Mouse (Mus musculus): ENCODE results near the gene Tbc1d30.

Gene Tbc1d30

GRCm38 (mm10) chr10:121264204-121264575 lies 86.9 kb downstream of the Tbc1d30 start:
- no peak for DNase-seq (ENCODE audit: low read depth)

DNA sequence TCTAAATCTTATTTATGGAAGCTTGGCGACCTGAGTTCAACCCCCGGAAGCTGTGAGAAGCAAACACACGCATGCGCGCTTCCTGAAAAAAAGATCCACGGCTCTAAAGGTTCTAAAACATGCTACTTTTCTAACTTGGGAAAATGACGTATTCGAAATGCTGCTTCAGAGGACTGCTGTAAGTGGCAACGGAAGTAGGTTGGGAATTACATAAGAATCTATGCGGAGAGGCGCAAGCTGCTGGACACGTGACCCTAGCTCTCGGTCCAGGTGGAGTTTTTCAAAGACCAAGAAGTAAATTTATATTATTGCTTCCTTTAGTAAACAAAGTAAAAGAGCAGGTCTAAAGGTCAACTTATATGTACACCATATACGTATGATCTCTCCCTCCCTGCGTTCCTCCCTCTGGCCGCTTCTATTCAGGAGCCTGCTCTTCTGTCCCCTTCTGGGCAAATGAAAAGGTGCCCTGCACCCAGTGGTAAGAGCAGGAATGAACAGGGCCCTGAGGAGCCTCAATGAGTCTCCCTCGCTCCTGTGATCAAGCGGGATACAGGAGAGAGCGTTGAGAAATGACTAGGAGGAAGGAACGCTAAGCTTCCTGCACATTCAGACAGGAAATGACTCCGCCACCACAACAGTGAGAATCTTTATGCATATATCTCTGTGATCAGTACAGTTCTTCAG lies 87.4 kb downstream of the Tbc1d30 start:
- peak; percentile 77 for DNase-seq (ENCODE audit: low read depth)

DNA sequence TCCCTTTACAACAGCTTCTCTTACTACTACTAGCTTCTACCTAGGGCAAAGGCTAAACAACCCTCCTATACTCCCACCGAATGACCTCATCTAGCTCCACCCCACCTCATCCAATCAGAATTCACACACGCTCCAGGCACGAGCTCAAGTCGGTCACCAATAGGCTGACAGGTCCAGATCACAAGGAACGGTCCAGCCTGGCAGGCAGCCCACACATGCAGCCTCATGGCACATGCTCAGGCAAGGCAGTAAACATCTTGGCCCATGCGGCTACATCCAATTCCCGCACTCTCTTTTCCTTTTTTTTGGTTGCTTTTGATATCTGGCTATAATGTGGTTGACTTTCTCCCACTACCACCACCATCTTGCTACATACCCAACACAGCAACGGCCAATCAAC lies 88.9 kb downstream of the Tbc1d30 start:
- no peak for DNase-seq (ENCODE audit: low read depth)

- no peak for DNase-seq (ENCODE audit: low read depth)
Observed at GRCm38 (mm10) chr10:121261036-121261592, 90.0 kb downstream of the Tbc1d30 start.

GRCm38 (mm10) chr10:121256115-121256825 lies 94.8 kb downstream of the Tbc1d30 start:
- peak; percentile 85 for DNase-seq (ENCODE audit: low read depth)

GRCm38 (mm10) chr10:121255465-121255864 lies 95.6 kb downstream of the Tbc1d30 start:
- DNase-seq (ENCODE audit: low read depth), result no peak

DNA sequence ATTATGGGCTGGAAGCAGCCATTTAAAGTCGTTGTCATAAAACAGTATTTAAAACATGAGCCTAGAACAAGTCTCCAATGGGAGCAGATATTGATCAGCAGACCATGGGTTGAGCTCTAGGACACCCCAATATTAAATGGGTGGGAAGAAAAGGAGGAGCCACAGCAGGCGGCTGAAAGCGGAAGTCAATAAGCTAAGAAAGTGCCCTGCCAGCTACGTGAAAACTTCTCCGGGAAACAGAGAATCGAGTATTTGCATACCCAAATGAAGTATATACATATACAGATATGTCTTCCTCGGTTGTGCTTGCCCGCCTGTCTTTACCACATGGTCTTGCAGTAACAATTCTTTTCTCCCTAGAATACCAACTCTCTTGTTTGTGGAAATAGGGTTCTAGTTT lies 96.7 kb downstream of the Tbc1d30 start:
- no peak for DNase-seq (ENCODE audit: low read depth)

DNA sequence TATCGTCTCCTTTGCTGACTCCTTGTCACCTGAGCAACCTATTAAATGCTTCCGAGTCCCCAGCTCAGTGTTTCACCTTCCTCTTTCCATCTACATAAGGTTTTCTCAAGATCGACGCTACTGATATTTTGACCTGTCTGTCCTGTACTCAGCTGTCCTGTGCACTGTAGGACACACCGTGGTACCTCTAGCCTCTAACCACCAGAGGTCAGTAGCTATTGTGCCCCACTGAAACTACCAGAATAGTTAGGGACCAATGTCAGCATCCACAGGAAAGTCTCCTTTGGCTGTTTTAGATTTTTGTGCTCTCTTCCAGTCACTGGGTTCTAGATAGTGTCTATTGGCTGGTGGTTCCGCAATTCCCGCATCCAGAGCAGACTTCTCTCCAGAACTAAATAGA lies 98.3 kb downstream of the Tbc1d30 start:
- no peak for DNase-seq (ENCODE audit: low read depth)

DNA sequence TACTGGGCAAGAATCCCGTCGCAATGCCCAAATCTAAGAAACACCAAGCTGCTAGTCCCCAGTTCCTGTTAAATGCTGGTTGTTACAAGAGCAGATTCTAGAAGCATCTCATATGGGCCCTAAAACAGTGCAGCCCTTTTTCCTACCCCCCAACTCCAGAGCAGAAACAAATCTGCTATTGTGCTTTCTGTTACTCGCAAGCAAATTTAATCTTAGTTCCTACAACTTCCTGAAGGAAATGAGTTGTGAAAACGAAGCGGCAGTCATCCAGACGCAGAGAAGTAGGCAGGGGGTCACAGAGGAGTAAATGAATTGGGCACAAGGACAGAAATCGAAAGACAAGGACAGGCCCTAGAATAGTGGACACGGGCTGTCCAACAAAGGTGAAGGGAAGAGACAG lies 99.9 kb downstream of the Tbc1d30 start:
- DNase-seq (ENCODE audit: low read depth), result no peak

GRCm38 (mm10) chr10:121249820-121250219 lies 101.3 kb downstream of the Tbc1d30 start:
- DNase-seq (ENCODE audit: low read depth), result no peak

DNA sequence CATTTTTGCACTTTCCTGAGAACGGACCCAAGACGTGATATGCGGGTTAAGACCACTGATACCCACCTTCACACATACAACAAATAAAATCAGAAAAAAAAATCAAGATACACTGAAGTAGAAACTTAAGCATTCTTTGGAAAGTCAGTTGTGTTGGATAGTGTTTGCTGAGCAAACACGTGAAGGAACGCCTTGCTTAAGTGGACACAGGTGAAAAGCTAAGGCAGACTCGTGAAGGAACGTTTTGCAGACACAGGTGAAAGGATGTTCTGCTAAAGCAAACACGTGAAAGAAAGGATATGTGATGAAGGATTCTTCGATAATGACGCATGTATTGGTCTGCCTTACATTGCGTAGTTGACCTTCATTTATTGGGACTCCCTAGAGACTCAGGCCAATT lies 103.5 kb downstream of the Tbc1d30 start:
- no peak for DNase-seq (ENCODE audit: low read depth)

DNA sequence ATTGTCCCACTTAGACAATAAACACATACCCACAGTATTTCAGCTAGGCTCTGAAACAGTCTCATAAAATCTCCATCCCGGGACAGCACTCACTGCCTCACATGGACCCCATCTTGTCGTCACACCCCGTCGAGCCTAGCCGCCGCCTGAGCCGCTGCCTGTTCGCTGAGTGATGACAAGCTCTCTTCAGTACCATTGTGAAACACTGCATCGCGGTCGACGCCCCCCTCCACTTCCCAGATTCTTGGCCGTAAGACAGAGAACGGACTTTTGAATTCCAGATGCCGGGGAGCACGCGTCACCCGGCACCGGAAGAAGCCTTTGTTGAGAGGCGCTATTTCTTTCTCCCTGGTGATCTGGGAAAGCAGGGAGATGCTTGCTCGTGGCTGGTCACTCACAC lies 104.1 kb downstream of the Tbc1d30 start:
- DNase-seq (ENCODE audit: low read depth), result no peak

GRCm38 (mm10) chr10:121243373-121244207 lies 107.5 kb downstream of the Tbc1d30 start:
- no peak for DNase-seq (ENCODE audit: low read depth)

DNA sequence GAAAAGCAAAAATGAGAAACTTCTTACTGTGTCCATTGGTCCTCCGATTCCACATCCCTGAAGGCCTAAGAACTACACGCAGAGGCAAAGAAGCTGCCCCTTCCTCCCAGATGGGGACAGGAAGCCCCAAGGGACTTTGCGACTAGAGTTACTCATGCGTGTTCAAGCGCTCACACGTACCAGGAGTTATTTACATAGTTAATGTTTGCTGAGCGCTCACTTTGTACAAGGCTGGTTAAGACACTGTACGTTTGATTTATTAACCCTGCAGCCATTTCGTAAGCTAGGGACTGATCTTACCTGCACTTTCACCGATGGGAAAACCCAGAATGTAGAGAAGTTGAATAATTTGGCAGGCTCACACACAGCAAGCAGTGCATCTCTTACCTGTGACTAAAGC lies 108.5 kb downstream of the Tbc1d30 start:
- no peak for DNase-seq (ENCODE audit: low read depth)

GRCm38 (mm10) chr10:121239065-121239464 lies 112.0 kb downstream of the Tbc1d30 start:
- DNase-seq (ENCODE audit: low read depth), result no peak

DNA sequence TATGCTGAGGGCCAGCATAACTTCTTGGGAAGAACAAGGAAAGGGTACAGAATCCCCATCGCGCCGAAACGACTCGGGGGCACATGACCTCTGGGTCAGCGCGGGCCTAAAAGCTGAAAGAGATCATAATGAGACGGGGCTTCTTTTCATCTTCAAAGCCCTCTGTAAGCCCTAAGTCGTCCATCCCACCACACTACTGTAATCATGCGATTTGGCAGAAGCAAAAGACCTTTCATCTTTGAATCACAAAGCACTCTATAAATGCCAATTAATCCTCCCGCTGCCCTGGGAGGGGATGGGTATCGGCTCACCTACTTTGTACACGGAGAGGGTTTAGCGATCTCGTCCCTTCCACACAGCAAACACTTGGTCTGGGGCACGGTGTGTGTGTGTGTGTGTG lies 112.5 kb downstream of the Tbc1d30 start:
- no peak for DNase-seq (ENCODE audit: low read depth)

- DNase-seq (ENCODE audit: low read depth), result no peak
Observed at GRCm38 (mm10) chr10:121237377-121237776, 113.7 kb downstream of the Tbc1d30 start.

DNA sequence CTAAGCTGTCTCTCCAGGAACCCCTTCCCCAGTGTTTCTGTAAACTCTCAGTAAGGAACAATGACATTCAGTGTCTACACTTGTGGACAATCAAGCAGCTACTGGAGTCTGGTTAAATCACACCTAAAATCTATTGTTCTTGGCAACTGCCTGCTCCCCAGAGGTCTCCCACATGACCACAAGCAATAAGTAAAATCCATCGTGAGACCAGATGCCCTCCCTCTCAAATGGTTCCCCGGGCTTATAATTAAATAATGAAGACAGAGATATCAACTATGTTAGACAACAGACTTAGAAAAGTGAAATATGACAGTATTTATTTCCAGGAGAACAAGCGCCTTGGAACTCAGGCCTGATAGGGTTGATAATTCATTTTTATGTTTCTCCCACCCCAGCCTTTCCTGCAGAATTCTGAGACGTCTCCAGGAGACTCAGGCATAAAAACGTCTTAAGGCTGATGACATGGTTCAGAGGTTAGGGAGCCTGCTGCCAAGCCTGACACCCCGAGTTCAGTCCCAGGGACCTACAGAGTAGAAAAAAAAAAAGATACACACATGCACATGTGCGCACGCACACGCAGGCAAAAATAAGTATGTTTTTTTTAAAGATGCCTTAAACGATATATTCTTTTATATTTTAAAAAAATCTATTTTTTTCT lies 115.8 kb downstream of the Tbc1d30 start:
- DNase-seq (ENCODE audit: low read depth), result no peak

- DNase-seq (ENCODE audit: low read depth), result no peak
Observed at GRCm38 (mm10) chr10:121234476-121234875, 116.6 kb downstream of the Tbc1d30 start.

DNA sequence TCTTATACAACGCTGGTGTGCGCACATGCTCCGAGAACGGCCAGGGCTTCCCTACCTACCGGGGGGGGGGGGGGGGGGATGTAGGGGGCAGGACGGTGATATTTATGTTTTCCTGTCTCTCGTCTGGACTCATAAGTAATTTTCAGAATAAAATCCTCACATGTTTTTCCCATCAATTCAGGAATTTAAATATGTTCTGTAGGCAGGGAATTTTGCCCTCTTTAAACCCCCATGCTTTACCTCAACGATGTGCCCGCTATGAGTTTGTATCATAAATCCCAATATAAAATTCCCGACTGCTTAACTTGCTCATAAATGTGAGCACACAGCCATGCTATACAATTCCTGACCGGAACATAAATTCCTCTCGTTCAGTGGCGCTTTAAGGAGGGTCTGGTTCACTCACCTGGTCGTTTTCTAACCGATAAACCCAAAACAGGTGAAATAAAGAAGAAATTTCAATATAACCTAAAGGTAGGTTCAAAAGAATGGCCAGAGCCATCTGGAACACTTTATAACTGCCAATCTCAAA lies 122.6 kb downstream of the Tbc1d30 start:
- no peak for DNase-seq (ENCODE audit: low read depth)

- no peak for DNase-seq (ENCODE audit: low read depth)
Observed at GRCm38 (mm10) chr10:121227988-121228409, 123.1 kb downstream of the Tbc1d30 start.

GRCm38 (mm10) chr10:121227403-121227802 lies 123.7 kb downstream of the Tbc1d30 start:
- DNase-seq (ENCODE audit: low read depth), result no peak

All from induced T-regulatory cell, adult 2 months (primary cell).